Mouse (Mus musculus): ENCODE results near the gene Olfr539. TPM values are rescaled to one million over a fixed set of nuclear protein-coding genes. Genes with fewer than 3 reads are reported as not detected.
"Not testable (repeated sequence)": the region's sequence is repeated elsewhere in the genome, so short reads cannot be mapped to it uniquely, and the experiment has no call there.

The Olfr539 gene
- total RNA-seq (2021), result under 1 TPM; 0.13 to 0.15 TPM
- long read RNA-seq, result 0 reads

- no peak for DNase-seq (ENCODE audit: low spot score in 2 of 2)
Measured at GRCm38 (mm10) chr7:140659630-140660029, at the start of gene Olfr539. Olfr539 (plus strand) TSS chr7:140659930.

- not testable (repeated sequence) for DNase-seq (ENCODE audit: low spot score in 2 of 2)
Measured at GRCm38 (mm10) chr7:140628670-140629069, 31.1 kb upstream of the Olfr539 start, which contains the start of gene Olfr61. Olfr61 (plus strand) TSS chr7:140628970.

GRCm38 (mm10) chr7:140630559-140630958, 29.2 kb upstream of the Olfr539 start:
- no peak for DNase-seq (ENCODE audit: low spot score in 2 of 2)

- DNase-seq (ENCODE audit: low spot score in 2 of 2), result no peak
Measured at GRCm38 (mm10) chr7:140646152-140646551, 13.6 kb upstream of the Olfr539 start, which contains the start of gene Olfr53. Olfr53 (plus strand) TSS chr7:140646452.

GRCm38 (mm10) chr7:140670693-140671092, 11.0 kb downstream of the Olfr539 start:
- not testable (repeated sequence) for DNase-seq (ENCODE audit: low spot score in 2 of 2)

- no peak for DNase-seq (ENCODE audit: low spot score in 2 of 2)
Measured at GRCm38 (mm10) chr7:140675863-140676262, 16.1 kb downstream of the Olfr539 start.

- DNase-seq (ENCODE audit: low spot score in 2 of 2), result not testable (repeated sequence)
Measured at GRCm38 (mm10) chr7:140679591-140679990, 19.9 kb downstream of the Olfr539 start.

- no peak for DNase-seq (ENCODE audit: low spot score in 2 of 2)
Measured at GRCm38 (mm10) chr7:140681651-140682050, 21.9 kb downstream of the Olfr539 start, which contains the start of gene Olfr45. Olfr45 (plus strand) TSS chr7:140681951.

GRCm38 (mm10) chr7:140696967-140697366, 37.2 kb downstream of the Olfr539 start, which contains the start of gene Olfr541:
Olfr541 (plus strand) TSS chr7:140697267.
- no peak for DNase-seq (ENCODE audit: low spot score in 2 of 2)

- DNase-seq (ENCODE audit: low spot score in 2 of 2), result no peak
Measured at GRCm38 (mm10) chr7:140706348-140706747, 46.6 kb downstream of the Olfr539 start.

- no peak for DNase-seq (ENCODE audit: low spot score in 2 of 2)
Measured at GRCm38 (mm10) chr7:140707536-140708284, 48.0 kb downstream of the Olfr539 start.

- DNase-seq (ENCODE audit: low spot score in 2 of 2), result no peak
Measured at GRCm38 (mm10) chr7:140717155-140718055, 57.7 kb downstream of the Olfr539 start.

- DNase-seq (ENCODE audit: low spot score in 2 of 2), result no peak
Measured at GRCm38 (mm10) chr7:140721095-140721494, 61.4 kb downstream of the Olfr539 start.

GRCm38 (mm10) chr7:140725558-140725957, 65.8 kb downstream of the Olfr539 start:
- DNase-seq (ENCODE audit: low spot score in 2 of 2), result no peak

Other genes with a start within 250 kb of the Olfr539 start
- gene Olfr532, start 238.3 kb upstream of the Olfr539 start, total RNA-seq (2021), result not detected
- gene Olfr533, start 196.6 kb upstream of the Olfr539 start, total RNA-seq (2021), result not detected
- under 1 TPM; 0.22 to 0.33 TPM for gene Olfr535, start 175.7 kb upstream of the Olfr539 start, total RNA-seq (2021)
- gene Olfr536, start 152.5 kb upstream of the Olfr539 start, total RNA-seq (2021), result not detected
- gene Olfr538, start 92.0 kb upstream of the Olfr539 start, total RNA-seq (2021), result under 1 TPM in 1 of 2 experiments, not detected in 1; 0.25 TPM
- under 1 TPM; 0.25 to 0.37 TPM for gene Olfr46, start 58.7 kb upstream of the Olfr539 start, total RNA-seq (2021)
- not detected for gene Olfr61, start 31.0 kb upstream of the Olfr539 start, total RNA-seq (2021)
- under 1 TPM in 1 of 2 experiments, not detected in 1; 0.25 TPM for gene Olfr53, start 13.5 kb upstream of the Olfr539 start, total RNA-seq (2021)
- gene Olfr45, start 22.0 kb downstream of the Olfr539 start, total RNA-seq (2021), result under 1 TPM in 1 of 2 experiments, not detected in 1; 0.10 TPM
- not detected for gene Olfr541, start 37.3 kb downstream of the Olfr539 start, total RNA-seq (2021)
- gene Cyp2e1, start 103.8 kb downstream of the Olfr539 start, total RNA-seq (2021), result not detected
- not detected for gene Syce1, start 127.9 kb downstream of the Olfr539 start, total RNA-seq (2021)
- 10 to 100 TPM; 12.8 to 14.9 TPM for gene Zfp941, start 162.2 kb downstream of the Olfr539 start, total RNA-seq (2021)
- 1 to 10 TPM in 1 of 2 experiments, under 1 TPM in 1; 0.99 to 2.3 TPM for gene Urah, start 175.1 kb downstream of the Olfr539 start, total RNA-seq (2021)
- gene Scgb1c1, start 185.6 kb downstream of the Olfr539 start, total RNA-seq (2021), result not detected
- not detected for gene Odf3, start 187.9 kb downstream of the Olfr539 start, total RNA-seq (2021)
- gene Gm45785, start 196.4 kb downstream of the Olfr539 start, total RNA-seq (2021), result 1 to 10 TPM in 1 of 2 experiments, under 1 TPM in 1; 0.37 to 1.2 TPM
- gene Ric8a, start 197.0 kb downstream of the Olfr539 start, total RNA-seq (2021), result 10 to 100 TPM; 68.9 to 73.1 TPM
- 10 to 100 TPM; 24.7 to 26.2 TPM for gene Bet1l, start 197.6 kb downstream of the Olfr539 start, total RNA-seq (2021)
- gene Psmd13, start 222.0 kb downstream of the Olfr539 start, total RNA-seq (2021), result 100 to 1,000 TPM; 104 to 112 TPM
- 10 to 100 TPM; 75.3 to 75.8 TPM for gene Sirt3, start 222.4 kb downstream of the Olfr539 start, total RNA-seq (2021)
- 1 to 10 TPM; 1.2 to 3.7 TPM for gene Cox8b, start 240.5 kb downstream of the Olfr539 start, total RNA-seq (2021)

Measured in layer of hippocampus, adult 18-20 months (tissue).